Mouse (Mus musculus) liver, postnatal 0 days (tissue): Measurements from ENCODE around the gene Otulinl.

Source experiments
- CTCF ChIP-seq: sonication (generic); IDR thresholded peaks from 2 replicates; pipeline ENCODE4 v1.5.1; 2016; ENCODE audit warnings: antibody characterized with exemption, low read depth
- EP300 ChIP-seq: IDR thresholded peaks from 2 replicates; pipeline ENCODE4 v1.6.1; 2016; ENCODE audit warnings: antibody characterized with exemption, low read depth, mild to moderate bottlenecking

GRCm38 (mm10) chr15:27647686-27648085 lies 33.7 kb downstream of the Otulinl start:
- TF ChIP-seq CTCF (peak; percentile 62), EP300 (no peak)
